Mouse (Mus musculus) left cerebral cortex, adult 2 months (tissue): ENCODE measurements around the gene Trim3. TPM values are rescaled to one million over a fixed set of nuclear protein-coding genes. Genes with fewer than 3 reads are reported as not detected.

Source experiments
- DNase-seq, 2 experiments: peaks; one replicate each; pipeline ENCODE4 v3.0.0; 2021 to 2022; ENCODE audit warnings: low spot score in 2 of 2, mixed read lengths in 1 of 2; ENCODE audit errors: extremely low spot score in 1 of 2
- H3K27ac ChIP-seq: fragments of 200-600 bp; 2 replicates; pipeline ENCODE4 v1.8.1; 2022
- H3K4me3 ChIP-seq: fragments of 200-600 bp; 2 replicates; pipeline ENCODE4 v1.8.1; 2022
- CTCF ChIP-seq: fragments of 200-600 bp; IDR thresholded peaks from 2 replicates; pipeline ENCODE4 v1.8.1; 2022; ENCODE audit warnings: antibody characterized with exemption, mild to moderate bottlenecking, moderate library complexity
- intact Hi-C: fragments of 180-260 bp; cut with DNase I; formaldehyde crosslinking; loops from one replicate; pipeline ENCODE4 v1.15.1; 2025
- total RNA-seq, 2 experiments: library from RNA; stranded (reverse); gene quantifications; 2 replicates each; pipeline ENCODE4 v1.2.3; 2021

The Trim3 gene
- total RNA-seq, 2 experiments from 2014 or later, result 151 to 165 TPM

DNA sequence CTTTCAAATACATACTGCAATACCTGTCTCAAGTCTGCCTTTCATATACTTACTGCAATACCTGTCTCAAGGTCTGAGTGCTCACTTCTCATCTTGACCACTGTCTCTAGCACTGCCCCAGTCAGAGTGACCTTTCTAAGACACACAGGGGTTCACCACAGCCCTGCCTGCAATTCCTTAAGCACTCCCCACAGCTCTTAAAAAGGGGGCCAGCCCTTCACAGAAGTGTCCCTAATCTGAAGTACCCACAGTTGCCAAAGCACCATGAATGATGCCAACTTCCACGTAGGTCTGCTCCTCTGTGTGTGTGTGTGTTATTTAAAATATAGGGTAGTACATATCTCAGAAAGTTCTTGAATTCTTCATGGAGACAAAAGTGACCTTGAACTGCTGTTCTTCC lies 21.6 kb downstream of the Trim3 start:
- DNase-seq, result no peak
- no peak for TF ChIP-seq CTCF
- H3K4me3 ChIP-seq, result no peak overlapping the region
- intact Hi-C loops, result no loop called here
- no peak overlapping the region for H3K27ac ChIP-seq

DNA sequence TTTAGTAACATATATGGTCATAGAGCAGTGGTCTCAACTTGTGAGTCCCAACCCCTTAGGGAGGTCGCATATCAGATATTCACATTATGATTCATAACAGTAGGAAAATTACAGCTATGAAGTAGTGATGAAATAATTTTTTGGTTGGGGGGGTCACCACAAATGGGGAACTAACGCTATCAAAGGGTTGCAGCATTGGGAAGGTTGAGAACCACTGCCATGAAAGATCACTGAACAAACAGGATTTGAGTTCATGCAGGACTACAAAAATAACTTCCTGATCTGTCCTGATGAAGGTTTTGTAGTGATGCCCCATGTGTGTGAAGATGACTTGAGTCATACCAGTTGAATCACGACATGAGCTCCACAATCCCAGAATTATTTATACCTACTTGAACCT lies 24.9 kb downstream of the Trim3 start:
- intact Hi-C loops, result no loop called here
- no peak for TF ChIP-seq CTCF
- Histone ChIP-seq H3K27ac (no peak overlapping the region), H3K4me3 (no peak overlapping the region)
- DNase-seq, result no peak

- TF ChIP-seq CTCF, result peak; percentile 74
- Histone ChIP-seq H3K4me3 (no peak overlapping the region), H3K27ac (no peak overlapping the region)
- peak; percentile 65 for DNase-seq
- intact Hi-C loops, result loop anchor here (2.0 kb wide), 1 partner anchor 54 kb away; no protein-coding TSS in a partner anchor
These were observed 30.3 kb downstream of the Trim3 start for GRCm38 (mm10) chr7:105602860-105603623.

DNA sequence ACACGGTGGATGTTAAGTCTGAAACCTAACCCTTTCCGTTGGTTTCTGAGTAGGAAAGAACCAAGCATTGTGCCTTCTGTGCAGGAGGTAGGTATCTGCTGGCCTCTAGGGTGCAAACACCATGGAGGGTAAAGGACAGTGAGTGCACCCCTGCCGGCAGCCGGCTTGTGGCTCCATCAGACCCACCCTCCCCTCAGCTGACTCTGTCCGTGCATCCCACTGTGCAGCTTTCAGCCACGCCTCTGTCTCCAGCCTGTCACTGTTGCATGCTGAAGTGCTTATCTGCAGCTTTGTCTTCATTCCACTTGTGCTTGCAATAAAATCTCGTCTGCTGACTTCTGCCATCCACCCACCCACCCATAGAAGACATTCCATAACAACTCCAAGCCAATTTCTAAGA lies 43.3 kb downstream of the Trim3 start:
- intact Hi-C loops, result no loop called here
- H3K27ac ChIP-seq, result no peak overlapping the region
- TF ChIP-seq CTCF, result no peak
- H3K4me3 ChIP-seq, result no peak overlapping the region
- no peak for DNase-seq

GRCm38 (mm10) chr7:105588325-105588912 lies 45.0 kb downstream of the Trim3 start:
- no peak for TF ChIP-seq CTCF
- H3K27ac ChIP-seq, result no peak overlapping the region
- no peak for DNase-seq
- intact Hi-C loops, result no loop called here
- no peak overlapping the region for H3K4me3 ChIP-seq

DNA sequence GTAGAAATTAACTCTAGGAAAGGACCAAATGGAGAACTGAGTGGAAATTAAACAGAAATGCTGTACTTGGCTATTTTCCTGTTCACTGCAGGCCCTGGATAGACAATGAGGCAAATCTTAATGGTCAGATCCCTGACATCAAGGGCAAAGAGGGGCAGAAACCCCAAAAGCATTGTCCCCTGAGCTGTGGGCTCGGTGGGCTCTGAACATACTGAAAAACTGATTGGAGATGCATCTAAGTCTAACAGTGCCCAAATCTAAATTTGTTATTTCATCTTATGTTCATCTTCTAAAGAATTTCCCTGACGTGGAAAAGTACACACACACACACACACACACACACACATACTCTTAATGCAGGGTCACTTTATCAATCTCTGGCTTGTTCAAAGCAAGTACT lies 51.4 kb downstream of the Trim3 start:
- intact Hi-C loops, result loop anchor here (2.0 kb wide), 1 partner anchor 27 kb away; the partner anchor contains the start of gene Smpd1

DNA sequence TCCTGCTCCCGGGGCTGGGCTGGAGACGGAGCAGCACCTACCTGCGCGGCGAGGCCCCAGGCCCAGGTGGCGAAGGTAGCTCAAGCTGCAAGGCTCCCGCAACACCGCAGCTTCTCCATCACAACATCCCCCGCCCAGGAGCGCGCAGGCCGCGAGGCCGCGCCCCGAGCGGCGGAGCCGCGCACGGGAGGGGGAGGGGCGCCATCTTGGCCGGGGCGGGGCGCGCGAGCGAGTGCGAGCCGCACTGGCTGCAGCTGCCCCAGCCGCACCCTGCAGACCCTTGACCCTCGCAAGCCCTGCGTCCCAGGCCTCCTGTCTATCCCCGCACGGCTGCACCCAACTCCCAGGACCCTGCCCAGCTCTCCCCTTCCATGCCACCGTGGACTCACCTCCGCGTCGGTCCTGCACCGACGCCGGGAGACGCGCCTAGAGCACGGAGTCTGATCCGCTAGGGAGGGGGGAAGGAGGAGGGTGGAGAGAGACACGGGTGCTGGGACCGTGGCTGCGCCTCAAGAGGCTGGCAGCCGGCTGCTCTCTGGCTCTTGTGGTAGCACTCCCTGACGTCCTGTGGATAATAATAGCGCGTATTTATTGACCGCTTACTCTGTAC lies 52.2 kb downstream of the Trim3 start, which contains the start of gene Apbb1:
Apbb1 (minus strand) TSS at position 560 of the 610 bp plus-strand sequence.
- DNase-seq, result peak; percentile 81 to 83
- intact Hi-C loops, result loop anchor here (2.0 kb wide), 1 partner anchor 26 kb away; the partner anchor contains the start of gene Smpd1
- no peak for TF ChIP-seq CTCF
- H3K27ac ChIP-seq, result peak within 1 kb of the TSS; percentile 95
- H3K4me3 ChIP-seq, result peak within 1 kb of the TSS; percentile 70

More for the DNA sequence above, 51.4 kb downstream of the Trim3 start:
- DNase-seq, result no peak
- Histone ChIP-seq H3K4me3 (peak overlapping the region; percentile 70), H3K27ac (no peak overlapping the region; the same call in 1 of the 2 replicates)
- no peak for TF ChIP-seq CTCF

GRCm38 (mm10) chr7:105580627-105581089 lies 52.7 kb downstream of the Trim3 start:
- no peak for TF ChIP-seq CTCF
- peak overlapping the region; percentile 95 for H3K27ac ChIP-seq
- DNase-seq, result no peak
- H3K4me3 ChIP-seq, result peak overlapping the region; percentile 70
- intact Hi-C loops, result loop anchor here (2.0 kb wide), 1 partner anchor 26 kb away; the partner anchor contains the start of gene Smpd1

DNA sequence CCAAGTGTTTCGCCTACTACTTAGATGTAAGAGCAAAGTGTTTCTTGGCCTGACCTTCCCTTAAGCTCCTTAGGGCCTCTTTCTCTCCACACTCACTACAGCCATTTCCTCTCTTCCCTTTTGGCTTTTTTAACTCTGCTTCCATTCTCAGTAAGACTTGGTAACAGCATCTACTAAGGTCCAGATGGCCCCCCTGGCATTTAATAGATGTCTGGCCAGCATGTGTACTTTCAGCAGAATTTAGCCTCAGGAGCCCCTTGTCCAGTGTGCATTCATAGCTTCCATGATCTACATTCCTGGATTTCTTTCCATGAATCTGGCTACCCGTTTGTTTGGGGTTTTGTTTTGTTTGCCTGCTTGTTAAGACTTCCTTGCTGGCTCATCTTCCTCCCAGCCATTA lies 54.9 kb downstream of the Trim3 start:
- no peak overlapping the region for H3K4me3 ChIP-seq
- H3K27ac ChIP-seq, result no peak overlapping the region; the same call in 1 of the 2 replicates
- intact Hi-C loops, result no loop called here
- TF ChIP-seq CTCF, result no peak
- DNase-seq, result no peak

- DNase-seq, result no peak
- intact Hi-C loops, result no loop called here
- no peak for TF ChIP-seq CTCF
- Histone ChIP-seq H3K4me3 (no peak overlapping the region), H3K27ac (peak overlapping the region; percentile 61)
These were observed 55.9 kb downstream of the Trim3 start for GRCm38 (mm10) chr7:105577377-105577871.

GRCm38 (mm10) chr7:105576166-105576748 lies 57.1 kb downstream of the Trim3 start:
- Histone ChIP-seq H3K4me3 (peak overlapping the region; percentile 22), H3K27ac (peak overlapping the region; percentile 61)
- intact Hi-C loops, result no loop called here
- no peak for DNase-seq
- TF ChIP-seq CTCF, result no peak
